Mouse (Mus musculus) liver, embryonic 12.5 days (tissue): Measurements from ENCODE around the gene Zbtb38. TPM values are rescaled to one million over a fixed set of nuclear protein-coding genes. Genes with fewer than 3 reads are reported as not detected.

Experiments used
- ATAC-seq: fragments of 200-750 bp; cut with Nextera tagmentation; 2 replicates; pipeline ENCODE4 v1.8.0; 2017; ENCODE audit warnings: moderate number of reproducible peaks, mild to moderate bottlenecking, moderate library complexity
- H3K27ac ChIP-seq: fragments of 300-500 bp; sonication (generic); 2 replicates; pipeline ENCODE4 v1.5.1; 2016; ENCODE audit warnings: mild to moderate bottlenecking
- H3K27me3 ChIP-seq: fragments of 300-500 bp; sonication (generic); replicated peaks from 2 replicates; pipeline ENCODE4 v1.6.1; 2016; ENCODE audit warnings: mild to moderate bottlenecking, moderate library complexity
- H3K36me3 ChIP-seq: fragments of 300-500 bp; sonication (generic); 2 replicates; pipeline ENCODE4 v1.6.1; 2016; ENCODE audit warnings: mild to moderate bottlenecking, moderate library complexity
- H3K4me1 ChIP-seq: fragments of 300-500 bp; sonication (generic); 2 replicates; pipeline ENCODE4 v1.6.1; 2016
- H3K4me2 ChIP-seq: fragments of 300-500 bp; sonication (generic); 2 replicates; pipeline ENCODE4 v1.6.1; 2016; ENCODE audit warnings: mild to moderate bottlenecking, moderate library complexity
- H3K4me3 ChIP-seq: fragments of 300-500 bp; sonication (generic); 2 replicates; pipeline ENCODE4 v1.5.1; 2016; ENCODE audit warnings: mild to moderate bottlenecking, moderate library complexity
- H3K9ac ChIP-seq: fragments of 300-500 bp; sonication (generic); 2 replicates; pipeline ENCODE4 v1.6.1; 2016; ENCODE audit warnings: mild to moderate bottlenecking, moderate library complexity
- H3K9me3 ChIP-seq: fragments of 300-500 bp; sonication (generic); replicated peaks from 2 replicates; pipeline ENCODE4 v1.6.1; 2016; ENCODE audit warnings: mild to moderate bottlenecking, moderate library complexity
- WGBS: fragments of 180-500 bp; shearing (Covaris S2); methylation state at CpG from one replicate; pipeline ENCODE4 v1.1.7; 2016; ENCODE audit not compliant: insufficient replicate concordance; 5-methylcytosine and 5-hydroxymethylcytosine counted together
- polyA plus RNA-seq: library from polyadenylated mRNA; unstranded; fragments of >200 nt; fragmentation: Nextera tagmentation; extraction: Ambion mirVana; gene quantifications from 2 replicates; pipeline ENCODE4 v1.2.1, GENCODE M21; 2016

Zbtb38 gene
- 6.8 and 7.0 TPM in 2 replicates for polyA plus RNA-seq

DNA sequence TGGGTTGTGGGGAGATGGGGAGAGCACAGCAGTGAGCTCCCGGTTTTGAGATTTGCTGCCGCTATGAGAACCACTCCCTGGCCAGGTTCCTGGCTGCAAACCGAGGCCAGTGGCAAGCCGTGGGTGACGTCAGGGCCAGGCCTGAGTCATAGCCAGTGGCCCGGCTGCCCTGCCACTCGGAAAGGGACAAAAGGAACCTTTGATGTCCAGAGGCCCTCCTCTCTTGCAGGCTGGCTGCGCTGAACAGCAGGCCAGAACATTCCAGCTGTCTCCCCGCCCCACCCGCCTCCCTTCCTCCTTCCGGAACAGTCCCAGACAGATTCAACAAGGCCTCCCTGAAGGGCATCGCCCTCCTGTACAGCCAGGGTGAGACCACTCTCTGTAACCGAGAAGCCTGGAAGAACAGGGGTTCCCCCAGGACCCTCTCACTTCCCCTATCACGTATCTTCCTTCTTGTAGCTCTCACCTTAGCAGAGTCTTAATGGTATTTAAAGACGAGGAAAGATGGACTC is at the start of gene Zbtb38:
Zbtb38 (minus strand) TSS at position 229 of the 512 bp plus-strand sequence.
- no peak within 1 kb of the TSS for H3K27ac ChIP-seq
- no peaks in the 10 kb centered on the region for H3K36me3 ChIP-seq
- no peak within 1 kb of the TSS for H3K4me2 ChIP-seq
- no peaks in the 10 kb centered on the region for H3K27me3 ChIP-seq
- H3K4me3 ChIP-seq = no peak within 1 kb of the TSS
- H3K4me1 ChIP-seq = no peaks in the 10 kb centered on the region
- H3K9ac ChIP-seq = 0 out of 2 replicates have a peak within 1 kb of the TSS, but pooled peaks have one; percentile 8
- H3K9me3 ChIP-seq = no peaks in the 10 kb centered on the region
- WGBS = 62% methylated on average over 15 of the region's 15 CpGs
- no peak for ATAC-seq

DNA sequence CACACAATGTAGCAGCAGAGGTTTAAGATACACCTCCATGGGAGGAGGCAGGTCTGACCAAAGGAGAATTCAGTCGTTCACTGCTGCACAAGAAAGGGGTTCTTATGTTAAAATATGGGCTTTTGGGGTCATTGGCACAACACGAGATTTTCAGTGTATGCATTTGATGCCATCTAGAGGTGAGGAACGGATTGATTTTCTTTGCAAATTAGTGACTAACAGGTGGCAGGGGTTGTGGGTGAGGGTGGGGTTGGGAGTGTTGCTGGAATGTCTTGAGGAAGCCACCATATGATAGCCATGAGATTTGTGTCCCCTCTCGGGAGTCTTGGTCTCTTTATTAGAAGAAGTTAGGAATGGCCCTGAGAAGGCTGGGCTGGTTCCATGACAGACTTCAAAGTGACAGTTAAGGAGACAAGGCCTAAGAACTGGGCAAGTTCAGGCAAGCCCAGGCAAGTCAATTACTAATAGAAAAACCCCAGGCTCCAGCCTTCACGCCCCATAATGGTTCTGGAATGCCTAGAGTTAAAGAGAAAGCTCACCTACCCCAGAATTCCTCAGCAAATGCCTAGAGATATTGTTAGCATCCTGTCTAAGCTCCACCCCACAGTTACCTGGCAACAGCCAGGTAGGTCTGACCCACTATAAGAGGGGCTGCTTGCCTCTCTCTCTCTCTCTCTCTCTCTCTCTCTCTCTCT is 47.6 kb upstream of the Zbtb38 start:
- no peak for ATAC-seq
- 27% methylated on average over 5 of the region's 5 CpGs for WGBS
- Histone ChIP-seq H3K27ac (no peak overlapping the region), H3K4me3 (no peak overlapping the region), H3K4me1 (peaks cover 6% of the 10 kb centered on the region; the same call in 1 of the 2 replicates), H3K9me3 (no peaks in the 10 kb centered on the region), H3K36me3 (no peaks in the 10 kb centered on the region), H3K4me2 (no peak overlapping the region), H3K27me3 (no peaks in the 10 kb centered on the region), H3K9ac (no peak overlapping the region)

- Histone ChIP-seq H3K9me3 (no peaks in the 10 kb centered on the region), H3K27me3 (no peaks in the 10 kb centered on the region), H3K4me3 (no peak overlapping the region), H3K27ac (no peak overlapping the region), H3K36me3 (no peaks in the 10 kb centered on the region), H3K4me1 (peaks cover 9% of the 10 kb centered on the region; the same call in 1 of the 2 replicates), H3K4me2 (no peak overlapping the region), H3K9ac (no peak overlapping the region)
- 82% methylated on average over 3 of the region's 3 CpGs for WGBS
- ATAC-seq = no peak
Measured at GRCm38 (mm10) chr9:96797311-96797710, 44.7 kb upstream of the Zbtb38 start.

DNA sequence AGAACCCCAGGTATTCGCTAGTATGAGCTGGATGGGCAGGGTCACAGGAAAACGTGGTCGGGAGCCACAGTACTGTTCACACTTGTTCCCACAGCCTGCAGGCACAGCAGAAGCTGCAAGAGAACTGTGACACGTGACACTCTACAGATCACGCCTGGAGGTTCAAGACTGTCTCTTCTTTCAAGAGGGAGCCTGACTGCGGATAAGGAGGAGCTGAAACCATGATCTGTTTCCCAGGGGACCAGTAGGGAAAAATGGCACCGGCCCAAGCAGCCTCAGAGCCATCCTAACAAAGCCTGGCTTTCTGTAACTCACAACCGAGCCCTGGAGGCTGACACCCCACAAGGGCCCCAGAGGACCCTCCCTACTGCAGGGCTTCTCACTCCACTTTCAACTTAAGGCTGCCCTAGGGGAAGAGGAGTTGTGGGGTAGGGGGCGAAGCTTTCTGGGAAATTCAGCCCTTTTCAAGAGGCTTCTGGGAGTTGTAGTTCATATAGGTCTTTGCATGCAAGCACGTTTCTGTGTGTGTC is 42.8 kb upstream of the Zbtb38 start:
- peak overlapping the region; percentile 60 for H3K4me2 ChIP-seq
- no peaks in the 10 kb centered on the region for H3K27me3 ChIP-seq
- no peaks in the 10 kb centered on the region for H3K36me3 ChIP-seq
- peaks cover 9% of the 10 kb centered on the region; the same call in 1 of the 2 replicates for H3K4me1 ChIP-seq
- ATAC-seq = peak; percentile 49; the same call in 1 of the 2 replicates
- H3K9ac ChIP-seq = peak overlapping the region; percentile 40
- WGBS = 15% methylated on average over 9 of the region's 10 CpGs
- H3K9me3 ChIP-seq = no peaks in the 10 kb centered on the region
- H3K4me3 ChIP-seq = peak overlapping the region; percentile 38
- no peak overlapping the region for H3K27ac ChIP-seq

DNA sequence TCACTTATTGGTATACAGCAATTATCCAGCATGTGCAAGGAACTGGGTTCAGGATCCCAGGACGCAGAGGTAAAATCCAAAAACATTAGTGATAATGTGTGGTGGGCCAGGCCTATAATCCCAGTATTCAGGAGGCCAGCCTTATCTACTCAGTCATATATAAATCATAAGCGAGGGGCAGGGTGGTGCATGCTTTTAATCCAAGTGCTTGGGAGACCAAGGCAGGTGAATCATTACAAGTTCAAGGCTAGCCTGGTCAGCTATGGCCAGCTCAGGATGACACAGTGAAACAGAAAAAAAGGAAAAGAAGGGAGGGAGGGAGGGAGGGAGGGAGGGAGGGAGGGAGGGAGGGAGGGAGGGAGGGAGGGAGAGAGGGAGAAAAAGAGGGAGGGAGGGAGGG is 42.0 kb upstream of the Zbtb38 start:
- no peak overlapping the region for H3K9ac ChIP-seq
- no peak overlapping the region for H3K4me2 ChIP-seq

DNA sequence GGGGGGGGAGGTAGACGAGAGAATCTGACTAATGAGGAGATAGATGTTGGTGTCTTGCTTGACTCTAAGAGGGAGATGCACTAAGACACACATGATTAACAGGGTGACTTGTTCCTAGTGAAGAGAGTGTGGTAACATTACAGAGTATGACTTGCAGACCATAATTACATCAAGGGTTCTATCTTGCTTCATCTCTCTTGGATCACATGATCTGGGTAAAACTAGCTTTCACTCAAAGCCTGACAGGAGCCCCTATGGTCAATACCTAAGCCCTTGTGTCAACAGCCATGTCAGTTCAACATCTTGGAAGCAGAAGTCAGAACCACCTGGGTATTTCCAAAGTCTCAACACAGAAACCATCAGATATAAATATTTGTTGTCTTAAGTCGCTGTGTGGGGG is 39.9 kb upstream of the Zbtb38 start:
- no peak overlapping the region for H3K27ac ChIP-seq
- 62% methylated on average over 2 of the region's 2 CpGs for WGBS
- H3K4me3 ChIP-seq = no peak overlapping the region
- H3K4me1 ChIP-seq = peaks cover 9% of the 10 kb centered on the region; the same call in 1 of the 2 replicates
- ATAC-seq = no peak
- H3K27me3 ChIP-seq = no peaks in the 10 kb centered on the region
- H3K36me3 ChIP-seq = no peaks in the 10 kb centered on the region
- H3K9me3 ChIP-seq = no peaks in the 10 kb centered on the region
- no peak overlapping the region for H3K9ac ChIP-seq
- no peak overlapping the region for H3K4me2 ChIP-seq

More for the DNA sequence above, 42.0 kb upstream of the Zbtb38 start:
- no peak for ATAC-seq
- peaks cover 9% of the 10 kb centered on the region; the same call in 1 of the 2 replicates for H3K4me1 ChIP-seq
- H3K36me3 ChIP-seq = no peaks in the 10 kb centered on the region
- H3K27me3 ChIP-seq = no peaks in the 10 kb centered on the region
- H3K27ac ChIP-seq = no peak overlapping the region
- 70% methylated on average over 2 of the region's 2 CpGs for WGBS
- H3K4me3 ChIP-seq = no peak overlapping the region
- H3K9me3 ChIP-seq = no peaks in the 10 kb centered on the region

- no peak overlapping the region for H3K9ac ChIP-seq
- H3K9me3 ChIP-seq = no peaks in the 10 kb centered on the region
- WGBS = 27% methylated on average over 4 of the region's 4 CpGs
- H3K4me1 ChIP-seq = peaks cover 14% of the 10 kb centered on the region; the same call in 1 of the 2 replicates
- H3K36me3 ChIP-seq = no peaks in the 10 kb centered on the region
- H3K27ac ChIP-seq = no peak overlapping the region
- no peak overlapping the region for H3K4me3 ChIP-seq
- no peak for ATAC-seq
- H3K27me3 ChIP-seq = no peaks in the 10 kb centered on the region
- H3K4me2 ChIP-seq = no peak overlapping the region
Measured at GRCm38 (mm10) chr9:96790389-96791007, 37.9 kb upstream of the Zbtb38 start.

DNA sequence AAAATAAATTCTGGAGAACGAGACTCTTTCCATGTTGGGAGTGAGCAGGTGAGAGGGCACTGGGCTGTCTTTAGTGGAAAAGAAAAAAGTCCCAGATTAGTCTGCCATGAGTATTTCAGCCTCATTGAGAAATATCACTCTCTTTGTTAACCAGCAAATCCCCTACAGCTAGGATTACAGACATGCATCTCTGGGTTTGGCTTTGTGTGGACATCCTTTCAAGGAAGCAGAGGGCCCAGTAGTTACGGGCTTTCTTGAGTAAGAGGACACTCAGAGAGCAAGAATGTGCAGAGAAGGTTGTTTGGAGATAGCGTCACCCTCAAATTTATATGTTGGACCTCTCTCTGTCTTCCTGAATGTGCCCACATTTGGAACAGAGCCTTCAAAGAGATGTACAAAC is 37.3 kb upstream of the Zbtb38 start:
- Histone ChIP-seq H3K9me3 (no peaks in the 10 kb centered on the region), H3K9ac (no peak overlapping the region), H3K27ac (no peak overlapping the region), H3K27me3 (no peaks in the 10 kb centered on the region), H3K4me1 (peaks cover 13% of the 10 kb centered on the region; the same call in 1 of the 2 replicates), H3K36me3 (no peaks in the 10 kb centered on the region), H3K4me3 (no peak overlapping the region), H3K4me2 (no peak overlapping the region)
- ATAC-seq = no peak
- WGBS = 61% methylated on average over 3 of the region's 3 CpGs

GRCm38 (mm10) chr9:96787797-96788196 is 35.2 kb upstream of the Zbtb38 start:
- no peak overlapping the region for H3K4me3 ChIP-seq
- H3K9me3 ChIP-seq = no peaks in the 10 kb centered on the region
- ATAC-seq = no peak
- no peak overlapping the region for H3K9ac ChIP-seq
- no peaks in the 10 kb centered on the region for H3K27me3 ChIP-seq
- 43% methylated on average over 10 of the region's 10 CpGs for WGBS
- H3K36me3 ChIP-seq = no peaks in the 10 kb centered on the region
- no peak overlapping the region for H3K27ac ChIP-seq
- H3K4me1 ChIP-seq = peaks cover 13% of the 10 kb centered on the region; the same call in 1 of the 2 replicates
- H3K4me2 ChIP-seq = no peak overlapping the region

GRCm38 (mm10) chr9:96785871-96786342 is 33.3 kb upstream of the Zbtb38 start:
- H3K4me2 ChIP-seq = no peak overlapping the region
- H3K4me3 ChIP-seq = no peak overlapping the region
- ATAC-seq = no peak
- H3K27ac ChIP-seq = no peak overlapping the region
- peaks cover 13% of the 10 kb centered on the region; the same call in 1 of the 2 replicates for H3K4me1 ChIP-seq
- no peaks in the 10 kb centered on the region for H3K36me3 ChIP-seq
- no peak overlapping the region for H3K9ac ChIP-seq
- H3K9me3 ChIP-seq = no peaks in the 10 kb centered on the region
- H3K27me3 ChIP-seq = no peaks in the 10 kb centered on the region
- 44% methylated on average over 9 of the region's 9 CpGs for WGBS

GRCm38 (mm10) chr9:96785187-96785586 is 32.6 kb upstream of the Zbtb38 start:
- Histone ChIP-seq H3K36me3 (no peaks in the 10 kb centered on the region), H3K9me3 (no peaks in the 10 kb centered on the region), H3K9ac (no peak overlapping the region), H3K4me1 (peaks cover 13% of the 10 kb centered on the region; the same call in 1 of the 2 replicates), H3K4me3 (no peak overlapping the region), H3K4me2 (no peak overlapping the region), H3K27ac (no peak overlapping the region), H3K27me3 (no peaks in the 10 kb centered on the region)
- no peak for ATAC-seq
- 22% methylated on average over 3 of the region's 3 CpGs for WGBS

GRCm38 (mm10) chr9:96783667-96784066 is 31.0 kb upstream of the Zbtb38 start:
- WGBS = 62% methylated on average over 9 of the region's 9 CpGs
- no peak for ATAC-seq
- H3K4me2 ChIP-seq = no peak overlapping the region

More at GRCm38 (mm10) chr9:96783667-96784066, 31.0 kb upstream of the Zbtb38 start:
- H3K4me1 ChIP-seq = peaks cover 13% of the 10 kb centered on the region; the same call in 1 of the 2 replicates
- H3K27me3 ChIP-seq = no peaks in the 10 kb centered on the region
- H3K36me3 ChIP-seq = no peaks in the 10 kb centered on the region
- H3K9ac ChIP-seq = no peak overlapping the region
- no peak overlapping the region for H3K27ac ChIP-seq
- H3K4me3 ChIP-seq = no peak overlapping the region
- H3K9me3 ChIP-seq = no peaks in the 10 kb centered on the region
